Mouse (Mus musculus): ENCODE data around the gene Olfr731.

Olfr731 gene

GRCm38 (mm10) chr14:50241766-50242165 is at the start of gene Olfr731:
Olfr731 (minus strand) TSS chr14:50241866.
- no peak for DNase-seq (ENCODE audit: low spot score)

GRCm38 (mm10) chr14:50284106-50284505 is 42.4 kb upstream of the Olfr731 start, which contains the start of gene Olfr732:
Olfr732 (minus strand) TSS chr14:50284206.
- DNase-seq (ENCODE audit: low spot score) = no peak

GRCm38 (mm10) chr14:50188098-50188497 is 53.6 kb downstream of the Olfr731 start, which contains the start of gene Olfr730:
Olfr730 (minus strand) TSS chr14:50188198.
- DNase-seq (ENCODE audit: low spot score) = no peak

Data from ovary, postnatal 14 days (tissue).